ENCODE assay signal across 32 mouse cellular contexts in the genomic region with DNA sequence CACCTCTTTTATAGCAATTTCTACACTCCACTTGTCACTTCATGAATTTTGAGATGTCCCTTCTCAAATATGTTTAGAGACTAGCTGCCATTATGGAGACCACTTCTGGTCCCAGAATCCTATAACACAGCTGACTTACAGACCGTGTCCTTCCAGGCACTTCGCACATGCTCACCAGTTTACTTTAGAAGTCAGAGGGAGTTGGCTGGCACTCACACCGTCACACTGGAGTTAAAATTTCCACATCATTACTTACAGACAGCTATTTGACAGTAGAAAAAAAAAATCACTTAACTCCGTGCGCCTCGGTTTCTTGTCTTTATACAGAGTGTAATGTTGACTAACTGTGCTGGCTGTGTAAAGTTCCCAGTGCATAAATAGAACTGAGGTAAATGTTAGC.
DNase-seq lines count a peak whose midpoint lies in the region; ATAC-seq and TF ChIP-seq lines count a peak whose summit lies in the region.
"Had no signal": no experiment of that assay in that cellular context is flagged by ENCODE, and none has a peak within 500 bp of the region (broad histone marks: within the 10 kb centered on the region; RNA-seq: fewer than 3 reads in every experiment).

No protein-coding gene starts in this region.

- H3K4me2 ChIP-seq in limb, embryonic 12.5 days = no peak overlapping the region
- H3K4me2 ChIP-seq in lung, embryonic 16.5 days (ENCODE audit: low read depth, low read length) = no peak overlapping the region
- H3K4me2 ChIP-seq in liver, embryonic 13.5 days = no peak overlapping the region
- H3K4me2 ChIP-seq in liver, postnatal 0 days (ENCODE audit: low read depth, low read length) = no peak overlapping the region
- H3K4me2 ChIP-seq: forebrain, embryonic 13.5 days; hindbrain, embryonic 14.5 days; midbrain, embryonic 11.5 days; neural tube, embryonic 12.5 days had no signal

- H3K4me1 ChIP-seq in limb, embryonic 12.5 days (replicated peaks) = peaks cover 10% of the 10 kb centered on the region
- H3K4me1 ChIP-seq in limb, embryonic 10.5 days = peaks cover 9% of the 10 kb centered on the region; the same call in 1 of the 2 replicates
- H3K4me1 ChIP-seq in lung, embryonic 16.5 days (replicated peaks; ENCODE audit: control insufficient read depth, insufficient read depth, low read length) = peaks cover 2% of the 10 kb centered on the region; the same call in 1 of the 2 replicates
- peaks cover 55% of the 10 kb centered on the region for H3K4me1 ChIP-seq in liver, embryonic 13.5 days (replicated peaks)
- peaks cover 24% of the 10 kb centered on the region for H3K4me1 ChIP-seq in liver, postnatal 0 days (ENCODE audit: insufficient read depth)
- H3K4me1 ChIP-seq: forebrain, embryonic 13.5 days; neural tube, embryonic 12.5 days had no signal

- 72% methylated on average over 6 of the region's 6 CpGs for whole genome bisulfite sequencing in limb, embryonic 12.5 days
- 83% methylated on average over 6 of the region's 6 CpGs for WGBS in limb, embryonic 10.5 days
- WGBS in lung, embryonic 16.5 days = 32% methylated on average over 6 of the region's 6 CpGs
- WGBS in liver, embryonic 13.5 days (ENCODE audit: insufficient replicate concordance) = 80% methylated on average over 6 of the region's 6 CpGs
- WGBS in liver, postnatal 0 days (ENCODE audit: insufficient replicate concordance) = 63% methylated on average over 6 of the region's 6 CpGs

- H3K9ac ChIP-seq in limb, embryonic 12.5 days (replicated peaks) = no peak overlapping the region
- H3K9ac ChIP-seq in lung, embryonic 16.5 days (ENCODE audit: low read length) = no peak overlapping the region
- H3K9ac ChIP-seq in liver, embryonic 13.5 days = no peak overlapping the region
- H3K9ac ChIP-seq in liver, postnatal 0 days (replicated peaks) = no peak overlapping the region
- H3K9ac ChIP-seq: forebrain, embryonic 13.5 days; hindbrain, embryonic 14.5 days; liver, embryonic 14.5 days; neural tube, embryonic 12.5 days had no signal

- no peak for ATAC-seq in limb, embryonic 12.5 days (ENCODE audit: insufficient number of reproducible peaks, insufficient read depth, low FRiP score, low TSS enrichment, low read depth)
- peak; percentile 59 for ATAC-seq in lung, embryonic 16.5 days (ENCODE audit: low read depth)
- no peak for ATAC-seq in liver, embryonic 13.5 days (ENCODE audit: low read depth)
- ATAC-seq in liver, postnatal 0 days = no peak
- ATAC-seq: forebrain, embryonic 13.5 days; inflammation-experienced regulatory T-cells, adult 6 months; midbrain, embryonic 16.5 days had no signal

- TF ChIP-seq CTCF in liver, postnatal 0 days (IDR thresholded peaks at IDR 0.05; ENCODE audit: low read depth) = no peak

- TF ChIP-seq EP300 in liver, postnatal 0 days (IDR thresholded peaks at IDR 0.05; ENCODE audit: low read depth) = no peak

- DNase-seq in limb, embryonic 10.5 days (ENCODE audit: low spot score) = no peak
- no peak for DNase-seq in lung, postnatal 36 days
- no peak for DNase-seq in liver, embryonic 13.5 days
- DNase-seq in liver, postnatal 0 days = no peak
- DNase-seq in ovary, postnatal 14 days (ENCODE audit: low spot score) = no peak
- DNase-seq: adrenal gland, adult 2 months; B cell, adult 2 months; cerebellum, adult 11 months; cerebellum, adult 9-10 months; cerebellum, postnatal 36 days; gastrocnemius, postnatal 25 days; heart, adult 11 months; heart, postnatal 4 days; kidney, adult 18-20 months; layer of hippocampus, postnatal 36 days; left cerebral cortex, postnatal 4 days; right cerebral cortex, postnatal 4 days; thymus, adult 18-20 months; thymus, postnatal 25 days had no signal

- peak overlapping the region; percentile 29; the same call in 1 of the 2 replicates for H3K27ac ChIP-seq in limb, embryonic 12.5 days
- no peak overlapping the region for H3K27ac ChIP-seq in limb, embryonic 10.5 days
- no peak overlapping the region for H3K27ac ChIP-seq in lung, embryonic 16.5 days (ENCODE audit: low read length)
- peak overlapping the region; percentile 1; the same call in 1 of the 2 replicates for H3K27ac ChIP-seq in liver, embryonic 13.5 days
- peak overlapping the region; percentile 48 for H3K27ac ChIP-seq in liver, postnatal 0 days (ENCODE audit: low read depth)
- H3K27ac ChIP-seq: forebrain, embryonic 13.5 days; hindbrain, embryonic 14.5 days; kidney, postnatal 0 days; liver, embryonic 14.5 days; neural tube, embryonic 12.5 days; stomach, postnatal 0 days had no signal

- no peaks in the 10 kb centered on the region for H3K36me3 ChIP-seq in limb, embryonic 12.5 days
- no peaks in the 10 kb centered on the region for H3K36me3 ChIP-seq in limb, embryonic 10.5 days
- no peaks in the 10 kb centered on the region for H3K36me3 ChIP-seq in lung, embryonic 16.5 days (ENCODE audit: control insufficient read depth, insufficient read depth, low read length)
- H3K36me3 ChIP-seq in liver, embryonic 13.5 days = no peaks in the 10 kb centered on the region
- H3K36me3 ChIP-seq in liver, postnatal 0 days (replicated peaks; ENCODE audit: insufficient read depth, low read length) = no peaks in the 10 kb centered on the region
- H3K36me3 ChIP-seq: heart, embryonic 10.5 days; neural tube, embryonic 12.5 days had no signal

- no peaks in the 10 kb centered on the region for H3K27me3 ChIP-seq in limb, embryonic 12.5 days
- H3K27me3 ChIP-seq in limb, embryonic 10.5 days (ENCODE audit: low read depth, poor library complexity, severe bottlenecking) = no peaks in the 10 kb centered on the region
- H3K27me3 ChIP-seq in lung, embryonic 16.5 days (ENCODE audit: control insufficient read depth, insufficient read depth, low read depth, low read length) = no peaks in the 10 kb centered on the region
- no peaks in the 10 kb centered on the region for H3K27me3 ChIP-seq in liver, embryonic 13.5 days
- no peaks in the 10 kb centered on the region for H3K27me3 ChIP-seq in liver, postnatal 0 days (ENCODE audit: insufficient read depth, low read length)
- H3K27me3 ChIP-seq: forebrain, embryonic 13.5 days; neural tube, embryonic 12.5 days had no signal

- no peaks in the 10 kb centered on the region for H3K9me3 ChIP-seq in limb, embryonic 12.5 days
- H3K9me3 ChIP-seq in limb, embryonic 10.5 days (replicated peaks) = no peaks in the 10 kb centered on the region
- no peaks in the 10 kb centered on the region for H3K9me3 ChIP-seq in lung, embryonic 16.5 days (ENCODE audit: control insufficient read depth, low read length)
- no peaks in the 10 kb centered on the region for H3K9me3 ChIP-seq in liver, embryonic 13.5 days (replicated peaks)
- H3K9me3 ChIP-seq in liver, postnatal 0 days (ENCODE audit: low read length) = no peaks in the 10 kb centered on the region
- H3K9me3 ChIP-seq: forebrain, embryonic 13.5 days; heart, embryonic 10.5 days; neural tube, embryonic 12.5 days had no signal

- H3K4me3 ChIP-seq in limb, embryonic 12.5 days (replicated peaks) = no peak overlapping the region
- H3K4me3 ChIP-seq in limb, embryonic 10.5 days = no peak overlapping the region
- no peak overlapping the region for H3K4me3 ChIP-seq in lung, embryonic 16.5 days (ENCODE audit: low read length)
- no peak overlapping the region for H3K4me3 ChIP-seq in liver, embryonic 13.5 days (replicated peaks)
- H3K4me3 ChIP-seq in liver, postnatal 0 days (ENCODE audit: low read depth, low read length) = no peak overlapping the region
- H3K4me3 ChIP-seq: forebrain, embryonic 13.5 days; heart, embryonic 10.5 days; myocyte; neural tube, embryonic 12.5 days had no signal

Comparison
In these comparisons a context has a peak if more than half of its experiments do, and no peak if none do; other contexts are left out.
1. H3K27ac ChIP-seq: peak in limb, embryonic 12.5 days (single experiment), liver, embryonic 13.5 days (single experiment) and liver, postnatal 0 days (single experiment); none in limb, embryonic 10.5 days (single experiment) and lung, embryonic 16.5 days (single experiment).